Mouse (Mus musculus) hindbrain, embryonic 13.5 days (tissue): Measurements from ENCODE around the gene Ano1. TPM values are rescaled to one million over a fixed set of nuclear protein-coding genes. Genes with fewer than 3 reads are reported as not detected.

Experiments
- ATAC-seq: fragments of 200-750 bp; cut with Nextera tagmentation; 2 replicates; pipeline ENCODE4 v1.8.0; 2017; ENCODE audit warnings: moderate TSS enrichment; ENCODE audit not compliant: low FRiP score
- H3K27ac ChIP-seq: fragments of 300-500 bp; sonication (generic); 2 replicates; pipeline ENCODE4 v1.5.1; 2015; ENCODE audit warnings: inconsistent platforms, mild to moderate bottlenecking, moderate library complexity
- H3K27me3 ChIP-seq: fragments of 300-500 bp; sonication (generic); 2 replicates; pipeline ENCODE4 v1.6.1; 2015; ENCODE audit warnings: mild to moderate bottlenecking, inconsistent platforms
- H3K36me3 ChIP-seq: fragments of 300-500 bp; sonication (generic); 2 replicates; pipeline ENCODE4 v1.6.1; 2015; ENCODE audit warnings: mild to moderate bottlenecking, inconsistent platforms
- H3K4me1 ChIP-seq: fragments of 300-500 bp; sonication (generic); replicated peaks from 2 replicates; pipeline ENCODE4 v1.6.1; 2015; ENCODE audit warnings: inconsistent platforms
- H3K4me2 ChIP-seq: fragments of 300-500 bp; sonication (generic); 2 replicates; pipeline ENCODE4 v1.6.1; 2015; ENCODE audit warnings: inconsistent platforms, mild to moderate bottlenecking, moderate library complexity
- H3K4me3 ChIP-seq: fragments of 300-500 bp; sonication (generic); 2 replicates; pipeline ENCODE4 v1.5.1; 2015; ENCODE audit warnings: mild to moderate bottlenecking, inconsistent platforms
- H3K9ac ChIP-seq: fragments of 300-500 bp; sonication (generic); 2 replicates; pipeline ENCODE4 v1.6.1; 2015; ENCODE audit warnings: mild to moderate bottlenecking, inconsistent platforms
- H3K9me3 ChIP-seq: fragments of 300-500 bp; sonication (generic); 2 replicates; pipeline ENCODE4 v1.6.1; 2016; ENCODE audit warnings: inconsistent platforms
- WGBS: fragments of 180-500 bp; shearing (Covaris S2); methylation state at CpG from one replicate; pipeline ENCODE4 v1.1.7; 2015; 5-methylcytosine and 5-hydroxymethylcytosine counted together
- polyA plus RNA-seq: library from polyadenylated mRNA; unstranded; fragments of >200 nt; fragmentation: Nextera tagmentation; extraction: Ambion mirVana; gene quantifications from 2 replicates; pipeline ENCODE4 v1.2.1, GENCODE M21; 2015

The Ano1 gene
- polyA plus RNA-seq, 1 experiment from 2014 or later: 5.0 TPM

DNA sequence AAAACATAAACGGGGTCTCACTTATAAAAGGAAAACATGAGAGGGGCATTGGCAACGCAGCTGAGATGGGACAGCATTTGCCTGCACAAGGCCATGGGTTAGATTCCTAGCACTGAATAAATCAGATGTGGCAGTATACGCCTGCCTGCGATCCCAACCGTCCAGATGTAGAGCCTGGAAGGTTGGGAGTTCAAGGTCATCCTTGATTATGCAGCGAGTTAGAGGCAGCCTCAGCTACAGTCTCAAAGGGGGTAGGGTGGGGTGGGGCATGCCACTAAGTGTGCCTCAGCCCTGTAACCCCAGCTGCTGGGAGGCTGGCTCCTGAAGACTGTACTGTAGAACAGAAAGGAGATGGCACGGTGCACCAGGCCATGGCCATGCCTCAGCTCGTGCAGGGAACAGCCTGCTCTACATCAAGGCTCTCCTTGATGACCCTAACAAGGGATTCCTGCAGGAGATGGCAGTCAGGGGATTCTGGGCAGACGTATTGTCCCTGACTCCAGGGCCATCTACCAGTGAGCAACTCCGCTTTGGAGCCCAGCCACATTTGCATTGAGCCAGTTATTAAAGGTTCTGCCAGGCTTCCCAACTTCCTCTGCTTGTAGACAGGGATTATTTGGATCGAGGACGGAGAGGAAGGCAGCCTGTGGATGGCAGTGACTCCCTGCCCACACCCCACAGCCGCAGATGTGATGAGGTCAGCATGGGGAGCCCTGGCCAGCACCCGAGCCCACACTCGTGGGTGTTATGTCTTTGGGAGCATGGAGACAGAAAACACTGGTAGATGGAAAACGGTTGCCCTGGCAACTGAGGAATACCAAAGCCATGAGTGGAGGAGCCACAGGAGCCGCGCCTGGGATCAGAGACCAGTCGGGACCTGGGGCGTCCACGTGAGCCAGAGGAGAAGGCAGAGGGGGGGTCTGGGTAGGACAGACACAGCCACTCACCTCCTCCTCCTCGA lies 130.8 kb downstream of the Ano1 start:
- Histone ChIP-seq H3K9ac (no peak overlapping the region), H3K27ac (no peak overlapping the region), H3K36me3 (no peaks in the 10 kb centered on the region), H3K27me3 (peaks cover 27% of the 10 kb centered on the region; the same call in 1 of the 2 replicates), H3K4me1 (peaks cover 12% of the 10 kb centered on the region), H3K9me3 (no peaks in the 10 kb centered on the region), H3K4me3 (no peak overlapping the region), H3K4me2 (no peak overlapping the region)
- no peak for ATAC-seq
- 58% methylated on average over 22 of the region's 22 CpGs for WGBS

DNA sequence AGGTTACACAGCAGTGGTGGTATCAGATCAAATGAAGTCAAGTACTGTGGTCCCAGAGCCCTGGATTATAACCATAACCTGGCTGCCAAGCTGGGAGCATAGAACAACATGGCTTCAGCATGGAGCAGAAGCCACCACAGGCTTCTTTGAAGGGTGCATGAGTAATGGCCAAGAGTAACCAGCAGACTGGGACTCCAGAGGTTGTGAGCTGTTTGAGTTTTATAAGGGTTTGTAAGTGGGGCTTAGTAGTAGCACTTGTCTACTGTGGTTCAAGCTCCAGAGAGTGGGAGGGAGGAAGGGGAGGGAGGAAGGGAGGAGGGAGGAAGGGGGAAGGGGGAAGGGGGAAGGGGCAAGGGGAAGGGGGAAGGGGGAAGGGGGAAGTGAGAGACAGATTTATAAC lies 131.5 kb downstream of the Ano1 start:
- peaks cover 9% of the 10 kb centered on the region for H3K4me1 ChIP-seq
- H3K36me3 ChIP-seq: no peaks in the 10 kb centered on the region
- no peak for ATAC-seq
- H3K9ac ChIP-seq: no peak overlapping the region
- no peaks in the 10 kb centered on the region for H3K9me3 ChIP-seq
- no peak overlapping the region for H3K27ac ChIP-seq
- H3K4me2 ChIP-seq: no peak overlapping the region
- H3K4me3 ChIP-seq: no peak overlapping the region
- H3K27me3 ChIP-seq: peaks cover 24% of the 10 kb centered on the region; the same call in 1 of the 2 replicates

DNA sequence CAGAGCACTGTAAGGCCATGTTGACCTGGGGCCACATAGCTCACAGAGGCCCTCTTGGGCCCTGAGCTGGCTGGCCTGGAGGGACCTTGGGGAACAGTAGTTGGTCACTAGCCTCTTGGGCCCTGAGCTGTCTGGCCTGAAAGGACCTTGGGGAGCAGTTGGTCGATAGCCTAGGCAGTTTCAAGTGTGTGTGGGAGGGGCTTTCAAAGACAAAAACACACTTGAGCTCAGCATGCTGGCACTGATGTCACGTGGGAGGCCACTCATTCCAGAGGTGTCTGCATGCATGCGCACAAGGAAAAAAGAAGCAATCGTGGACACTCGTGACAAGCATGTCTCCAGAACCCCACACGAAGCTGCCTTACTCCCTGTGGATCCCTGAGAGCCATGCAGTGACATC lies 136.4 kb downstream of the Ano1 start:
- Histone ChIP-seq H3K9me3 (no peaks in the 10 kb centered on the region), H3K4me3 (no peak overlapping the region)

DNA sequence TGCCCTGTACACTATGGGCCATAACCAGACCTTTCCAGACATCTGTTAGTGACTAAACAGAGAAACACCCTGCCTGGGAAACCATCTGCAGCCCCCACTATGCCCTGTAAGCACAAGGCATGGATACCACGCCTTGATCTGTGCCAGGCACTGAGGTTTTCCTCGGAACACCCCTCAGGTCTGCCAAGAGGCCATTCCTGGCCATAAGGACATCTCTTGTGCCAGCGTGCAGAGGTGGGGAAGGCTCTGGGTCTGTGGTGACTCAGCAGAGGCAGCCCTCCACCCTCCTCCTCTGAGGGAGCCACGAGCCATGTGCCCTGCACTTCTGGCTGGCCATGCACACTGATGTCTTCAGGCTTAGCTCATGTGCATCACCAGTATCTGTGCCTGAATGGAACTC lies 138.9 kb downstream of the Ano1 start:
- Histone ChIP-seq H3K36me3 (no peaks in the 10 kb centered on the region), H3K9me3 (no peaks in the 10 kb centered on the region), H3K9ac (no peak overlapping the region), H3K4me3 (no peak overlapping the region), H3K27ac (no peak overlapping the region), H3K27me3 (0 out of 2 replicates have a peak, but pooled peaks cover 7% of the 10 kb centered on the region), H3K4me1 (no peaks in the 10 kb centered on the region), H3K4me2 (no peak overlapping the region)
- 82% methylated on average over 4 of the region's 4 CpGs for WGBS
- no peak for ATAC-seq

More for the DNA sequence above, 136.4 kb downstream of the Ano1 start:
- no peaks in the 10 kb centered on the region for H3K4me1 ChIP-seq
- H3K27me3 ChIP-seq: 0 out of 2 replicates have a peak, but pooled peaks cover 16% of the 10 kb centered on the region
- no peak overlapping the region for H3K4me2 ChIP-seq
- H3K36me3 ChIP-seq: no peaks in the 10 kb centered on the region
- ATAC-seq: no peak
- 73% methylated on average over 6 of the region's 6 CpGs for WGBS
- no peak overlapping the region for H3K27ac ChIP-seq
- no peak overlapping the region for H3K9ac ChIP-seq

DNA sequence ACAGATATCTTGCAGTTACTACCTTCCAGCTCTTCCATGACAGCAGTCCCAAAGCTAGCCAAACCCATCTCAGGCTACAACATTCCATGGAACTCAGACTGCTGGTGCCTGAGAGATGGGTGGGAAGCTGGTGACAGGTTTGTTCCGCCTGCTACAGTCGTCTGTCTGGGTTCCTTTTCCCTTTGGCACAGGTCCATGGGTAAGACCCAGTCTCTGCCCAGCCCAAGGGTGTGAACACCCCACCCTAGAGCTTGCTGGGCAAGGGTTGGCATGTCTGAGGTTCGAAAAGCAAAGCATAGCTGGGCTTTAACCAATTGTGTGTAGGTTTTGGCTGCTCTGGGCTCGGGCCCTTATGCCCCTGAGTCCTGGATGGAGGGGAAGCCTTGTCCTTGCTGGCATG lies 139.4 kb downstream of the Ano1 start:
- H3K4me1 ChIP-seq: no peaks in the 10 kb centered on the region
- WGBS: 83% methylated on average over 4 of the region's 4 CpGs
- no peak overlapping the region for H3K4me3 ChIP-seq
- no peak overlapping the region for H3K9ac ChIP-seq
- H3K27me3 ChIP-seq: 0 out of 2 replicates have a peak, but pooled peaks cover 7% of the 10 kb centered on the region
- H3K4me2 ChIP-seq: no peak overlapping the region
- no peak for ATAC-seq
- no peaks in the 10 kb centered on the region for H3K36me3 ChIP-seq
- no peaks in the 10 kb centered on the region for H3K9me3 ChIP-seq
- no peak overlapping the region for H3K27ac ChIP-seq

DNA sequence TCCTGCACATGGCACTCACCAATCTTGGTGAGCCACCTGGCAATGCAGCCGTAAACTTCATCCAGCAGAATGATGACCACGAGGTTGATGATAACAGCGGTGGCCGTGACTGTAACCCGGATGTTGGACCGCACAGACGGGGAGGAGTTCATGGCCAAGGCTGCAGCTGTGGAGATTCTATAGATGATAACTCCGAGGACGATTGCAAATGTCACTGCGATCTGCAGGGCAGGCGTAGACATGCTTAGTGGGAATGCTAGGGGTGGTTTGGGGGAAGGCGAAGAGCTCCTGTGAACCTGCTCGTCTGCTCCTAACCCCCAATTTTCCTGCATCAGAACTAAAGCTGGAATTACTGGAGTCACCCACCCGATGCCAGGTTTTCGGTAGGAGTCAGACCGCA lies 140.2 kb downstream of the Ano1 start:
- 94% methylated on average over 16 of the region's 16 CpGs for WGBS
- no peak overlapping the region for H3K27ac ChIP-seq
- H3K27me3 ChIP-seq: 0 out of 2 replicates have a peak, but pooled peaks cover 7% of the 10 kb centered on the region
- H3K36me3 ChIP-seq: no peaks in the 10 kb centered on the region
- no peak overlapping the region for H3K9ac ChIP-seq
- ATAC-seq: no peak
- no peak overlapping the region for H3K4me2 ChIP-seq
- H3K4me1 ChIP-seq: no peaks in the 10 kb centered on the region
- no peaks in the 10 kb centered on the region for H3K9me3 ChIP-seq
- no peak overlapping the region for H3K4me3 ChIP-seq

DNA sequence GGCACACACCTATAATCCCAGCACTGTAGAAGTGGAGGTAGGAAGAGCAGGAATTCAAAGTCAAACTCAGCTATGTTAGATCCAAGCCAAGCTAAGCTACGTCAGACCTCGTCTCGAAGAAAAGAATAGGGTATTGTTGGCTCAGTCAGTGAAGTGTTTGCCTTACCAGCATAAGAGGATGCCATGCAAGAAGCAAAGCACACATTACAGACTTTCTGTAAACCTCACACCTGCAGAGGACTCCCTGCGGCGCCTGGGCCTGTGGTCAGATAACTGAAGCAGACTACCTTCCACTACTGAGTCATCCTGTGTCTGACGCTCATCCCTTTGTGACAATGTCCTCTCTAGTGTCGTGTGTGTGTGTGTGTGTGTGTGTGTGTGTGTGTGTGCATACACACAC lies 142.2 kb downstream of the Ano1 start:
- no peaks in the 10 kb centered on the region for H3K4me1 ChIP-seq
- 0 out of 2 replicates have a peak, but pooled peaks cover 7% of the 10 kb centered on the region for H3K27me3 ChIP-seq
- H3K9ac ChIP-seq: no peak overlapping the region
- 90% methylated on average over 7 of the region's 7 CpGs for WGBS
- H3K36me3 ChIP-seq: no peaks in the 10 kb centered on the region
- no peak overlapping the region for H3K27ac ChIP-seq
- no peak overlapping the region for H3K4me2 ChIP-seq
- H3K4me3 ChIP-seq: no peak overlapping the region
- no peak for ATAC-seq
- no peaks in the 10 kb centered on the region for H3K9me3 ChIP-seq

DNA sequence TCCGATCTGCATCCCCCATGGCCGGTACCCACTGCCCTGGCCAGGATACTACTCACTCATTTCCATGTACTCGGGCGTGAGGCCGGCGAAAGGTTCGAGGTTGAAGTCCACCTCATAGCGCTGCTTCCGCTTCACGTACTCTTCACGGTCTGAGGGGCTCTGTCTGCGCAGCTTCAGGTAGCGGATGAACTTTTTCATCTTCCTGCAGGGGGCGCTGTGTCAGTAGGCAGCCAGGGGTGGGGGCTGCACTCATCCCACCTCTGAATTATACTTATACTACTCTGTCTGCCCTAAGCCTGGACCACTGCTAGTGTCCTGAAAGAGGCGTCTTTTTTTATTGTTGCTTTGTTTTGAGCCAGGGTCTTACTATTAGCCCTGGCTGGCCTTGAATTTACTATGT lies 143.9 kb downstream of the Ano1 start:
- Histone ChIP-seq H3K36me3 (no peaks in the 10 kb centered on the region), H3K9ac (no peak overlapping the region), H3K4me3 (no peak overlapping the region), H3K27ac (no peak overlapping the region), H3K27me3 (0 out of 2 replicates have a peak, but pooled peaks cover 7% of the 10 kb centered on the region), H3K9me3 (no peaks in the 10 kb centered on the region), H3K4me2 (no peak overlapping the region), H3K4me1 (no peaks in the 10 kb centered on the region)
- whole genome bisulfite sequencing: 91% methylated on average over 15 of the region's 15 CpGs
- ATAC-seq: no peak

DNA sequence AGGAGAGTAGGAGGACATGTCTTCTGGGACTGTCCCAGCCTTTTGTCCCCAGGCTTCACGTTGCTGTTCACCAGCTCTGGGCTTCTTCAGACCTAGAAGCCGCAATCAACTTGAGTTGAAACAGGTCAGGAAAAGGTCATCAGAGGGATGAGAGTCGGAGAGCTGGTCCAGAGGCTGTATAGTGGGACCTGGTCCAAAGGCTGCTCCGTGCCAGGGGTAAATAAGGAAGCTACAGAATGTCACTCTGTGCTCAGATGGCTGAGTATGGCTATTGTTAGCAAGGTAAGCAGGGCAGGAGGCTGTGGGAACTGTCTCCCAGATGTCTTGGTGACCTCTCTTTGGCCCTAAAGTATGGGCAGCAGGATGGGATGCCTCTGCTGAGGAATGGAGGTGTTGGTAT lies 147.0 kb downstream of the Ano1 start:
- WGBS: 71% methylated on average over 4 of the region's 4 CpGs

DNA sequence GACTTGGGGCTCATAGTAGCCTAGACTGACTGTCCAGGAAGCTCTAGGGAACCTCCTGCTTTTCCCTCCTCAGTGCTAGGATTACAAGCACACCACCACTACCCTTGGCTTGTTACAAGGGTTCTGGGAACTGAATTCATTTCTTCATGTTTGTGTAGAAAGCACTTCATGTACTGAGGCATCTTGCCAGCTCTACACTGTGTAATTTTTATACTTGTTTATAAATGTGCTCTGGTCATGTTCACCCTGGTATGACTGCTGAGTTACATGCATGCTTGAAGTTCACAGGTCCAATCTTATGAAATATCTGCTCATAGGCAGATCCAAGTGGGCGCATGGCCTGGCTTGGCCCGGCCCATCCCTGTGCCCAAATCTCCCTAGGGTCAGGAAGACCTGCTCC lies 147.5 kb downstream of the Ano1 start:
- H3K9me3 ChIP-seq: no peaks in the 10 kb centered on the region
- H3K27me3 ChIP-seq: 0 out of 2 replicates have a peak, but pooled peaks cover 2% of the 10 kb centered on the region
- H3K4me2 ChIP-seq: no peak overlapping the region
- WGBS: 100% methylated on average over 2 of the region's 2 CpGs
- H3K4me3 ChIP-seq: no peak overlapping the region
- 0 out of 2 replicates have a peak, but pooled peaks cover 8% of the 10 kb centered on the region for H3K4me1 ChIP-seq
- ATAC-seq: no peak
- no peak overlapping the region for H3K27ac ChIP-seq
- H3K36me3 ChIP-seq: no peaks in the 10 kb centered on the region
- H3K9ac ChIP-seq: no peak overlapping the region

More for the DNA sequence above, 147.0 kb downstream of the Ano1 start:
- H3K27me3 ChIP-seq: 0 out of 2 replicates have a peak, but pooled peaks cover 2% of the 10 kb centered on the region
- no peak for ATAC-seq
- no peak overlapping the region for H3K27ac ChIP-seq
- no peak overlapping the region for H3K9ac ChIP-seq
- no peaks in the 10 kb centered on the region for H3K36me3 ChIP-seq
- no peak overlapping the region for H3K4me2 ChIP-seq
- H3K4me1 ChIP-seq: 0 out of 2 replicates have a peak, but pooled peaks cover 8% of the 10 kb centered on the region
- no peaks in the 10 kb centered on the region for H3K9me3 ChIP-seq
- H3K4me3 ChIP-seq: no peak overlapping the region

DNA sequence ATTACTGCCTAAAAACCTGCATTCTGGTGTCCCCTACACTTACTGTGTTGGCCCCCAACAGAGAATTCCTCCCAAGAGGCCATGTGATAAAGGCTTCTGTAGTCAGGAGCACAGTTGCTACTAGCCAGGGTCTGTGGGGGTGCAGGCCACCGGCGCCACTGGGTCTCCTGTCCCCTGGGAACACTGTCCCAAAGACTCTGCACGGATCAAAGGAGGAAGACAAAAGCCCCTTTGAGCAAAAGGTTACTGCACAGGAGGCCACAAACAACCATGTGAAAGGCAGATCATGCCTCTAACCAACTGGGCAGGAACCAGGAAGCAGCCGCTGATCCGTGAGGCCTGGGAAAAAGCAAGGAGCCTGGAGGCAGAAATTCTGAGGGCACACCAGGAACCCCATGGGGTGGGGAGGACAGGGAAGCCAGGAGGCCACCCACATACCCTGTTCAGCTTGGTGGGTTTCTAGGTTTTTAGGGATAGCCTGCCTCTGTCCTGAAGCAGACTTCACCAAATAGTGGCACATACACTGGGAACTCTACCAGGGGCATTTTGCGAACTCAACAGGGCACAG lies 151.4 kb downstream of the Ano1 start:
- no peak for ATAC-seq
- H3K27ac ChIP-seq: no peak overlapping the region
- no peak overlapping the region for H3K4me2 ChIP-seq
- 0 out of 2 replicates have a peak, but pooled peaks cover 8% of the 10 kb centered on the region for H3K4me1 ChIP-seq
- H3K4me3 ChIP-seq: no peak overlapping the region
- no peak overlapping the region for H3K9ac ChIP-seq
- H3K27me3 ChIP-seq: no peaks in the 10 kb centered on the region
- WGBS: 17% methylated on average over 6 of the region's 6 CpGs
- no peaks in the 10 kb centered on the region for H3K36me3 ChIP-seq
- H3K9me3 ChIP-seq: no peaks in the 10 kb centered on the region

DNA sequence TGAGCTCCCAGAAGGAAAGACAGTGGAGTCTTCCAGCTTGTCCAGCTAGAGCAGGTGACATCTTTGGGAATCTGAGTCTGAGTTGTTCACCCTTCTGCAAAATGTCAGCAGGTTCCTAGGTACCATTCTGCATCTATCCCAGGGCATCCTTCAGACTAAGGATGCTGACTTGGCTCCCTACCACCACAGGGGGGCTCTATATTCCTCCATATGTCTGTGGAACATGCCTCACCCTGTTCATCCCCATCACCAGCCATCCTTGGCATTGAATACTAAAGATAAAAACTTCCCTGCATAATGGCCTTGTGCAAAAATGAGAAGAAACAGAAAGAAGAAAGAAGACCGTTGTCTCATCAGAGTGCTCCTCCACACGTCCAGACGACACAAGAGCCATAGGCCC lies 162.3 kb downstream of the Ano1 start:
- no peaks in the 10 kb centered on the region for H3K9me3 ChIP-seq
- H3K4me2 ChIP-seq: no peak overlapping the region
- no peak overlapping the region for H3K27ac ChIP-seq
- ATAC-seq: no peak
- no peaks in the 10 kb centered on the region for H3K36me3 ChIP-seq
- no peak overlapping the region for H3K4me3 ChIP-seq
- WGBS: 77% methylated on average over 3 of the region's 3 CpGs
- H3K9ac ChIP-seq: no peak overlapping the region
- H3K4me1 ChIP-seq: no peaks in the 10 kb centered on the region
- peaks cover 13% of the 10 kb centered on the region for H3K27me3 ChIP-seq
